Mouse (Mus musculus): Measurements from ENCODE around the gene Adgrf1. TPM values are rescaled to one million over a fixed set of nuclear protein-coding genes. Genes with fewer than 3 reads are reported as not detected.

Adgrf1 gene
- polyA plus RNA-seq (2012; rRNA removed; ENCODE audit: low replicate concordance): 0.06 and 0.11 TPM in 2 replicates

GRCm38 (mm10) chr17:43270161-43270560 lies at the start of gene Adgrf1:
TSS of gene Adgrf1 (plus strand) at chr17:43270329.

DNA sequence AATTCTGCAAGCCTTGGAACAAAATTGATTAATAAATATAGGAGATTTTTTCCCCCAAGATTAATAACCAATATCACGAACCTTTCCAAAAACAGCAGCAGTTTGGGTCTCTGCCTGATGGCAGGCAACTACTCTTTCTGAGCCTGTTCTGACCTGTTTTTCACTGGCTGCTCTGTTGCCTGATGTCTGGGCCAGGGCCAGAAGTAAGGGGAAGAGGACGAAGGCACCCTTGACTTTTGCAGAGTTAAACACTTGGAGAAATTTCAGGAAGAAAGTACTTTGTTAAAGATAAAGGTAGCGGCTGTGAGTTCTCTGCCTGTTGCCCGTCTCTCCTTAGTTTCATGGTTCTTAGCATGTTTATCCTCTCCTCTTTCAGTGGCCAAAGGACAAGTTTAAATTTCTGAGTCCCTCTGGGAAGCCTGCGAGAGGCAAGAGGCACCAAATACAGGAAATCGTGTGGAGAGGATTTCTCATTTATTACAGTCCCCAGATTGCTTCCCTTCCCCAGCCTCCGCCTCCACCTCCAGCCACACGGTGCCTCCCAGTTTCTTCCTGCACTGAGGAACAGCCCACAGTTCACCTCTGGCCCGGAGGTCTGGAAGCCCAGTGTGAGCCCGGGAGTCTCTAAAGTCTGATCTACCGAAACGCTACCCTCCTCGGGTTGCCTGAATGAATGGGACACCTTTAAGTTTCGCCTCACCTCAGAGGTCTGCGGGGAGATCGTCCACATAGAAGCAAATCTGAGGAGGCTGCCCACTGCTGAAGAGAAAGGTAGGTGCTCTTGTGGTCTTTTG lies 89.9 kb downstream of the Adgrf1 start, which contains the start of gene Adgrf5:
Adgrf5 (plus strand) TSS at position 626 of the 794 bp plus-strand sequence.

Other genes starting within 250 kb of the Adgrf1 start
- 20.5 and 51.9 TPM in 2 replicates for gene Adgrf5, start 90.1 kb downstream of the Adgrf1 start, polyA plus RNA-seq (2012; rRNA removed; ENCODE audit: low replicate concordance)
- 0.22 and 0.24 TPM in 2 replicates for gene Mep1a, start 232.5 kb downstream of the Adgrf1 start, polyA plus RNA-seq (2012; rRNA removed; ENCODE audit: low replicate concordance)